Mouse (Mus musculus) heart, embryonic 10.5 days (tissue): Measurements from ENCODE around the gene Haus2. TPM values are rescaled to one million over a fixed set of nuclear protein-coding genes. Genes with fewer than 3 reads are reported as not detected.

Experiments
- DNase-seq: peaks from one replicate; pipeline ENCODE4 v3.0.0-alpha.2; 2017; ENCODE audit warnings: low spot score
- H3K27ac ChIP-seq: fragments of 300-500 bp; sonication (generic); 2 replicates; pipeline ENCODE4 v1.5.1; 2016; ENCODE audit warnings: mild to moderate bottlenecking
- H3K27me3 ChIP-seq: fragments of 300-500 bp; sonication (generic); 2 replicates; pipeline ENCODE4 v1.6.1; 2016; ENCODE audit warnings: mild to moderate bottlenecking; ENCODE audit not compliant: poor library complexity, insufficient read depth, severe bottlenecking
- H3K36me3 ChIP-seq: fragments of 300-500 bp; sonication (generic); 2 replicates; pipeline ENCODE4 v1.6.1; 2016; ENCODE audit warnings: mild to moderate bottlenecking, moderate library complexity
- H3K4me1 ChIP-seq: fragments of 300-500 bp; sonication (generic); 2 replicates; pipeline ENCODE4 v1.6.1; 2016; ENCODE audit warnings: mild to moderate bottlenecking
- H3K4me3 ChIP-seq: fragments of 300-500 bp; sonication (generic); 2 replicates; pipeline ENCODE4 v1.5.1; 2016; ENCODE audit warnings: mild to moderate bottlenecking, moderate library complexity
- H3K9me3 ChIP-seq: fragments of 300-500 bp; sonication (generic); 2 replicates; pipeline ENCODE4 v1.6.1; 2016; ENCODE audit warnings: mild to moderate bottlenecking, moderate library complexity
- WGBS: fragments of 180-500 bp; shearing (Covaris S2); methylation state at CpG from one replicate; pipeline ENCODE4 v1.1.7; 2016; 5-methylcytosine and 5-hydroxymethylcytosine counted together
- polyA plus RNA-seq: library from polyadenylated mRNA; unstranded; fragments of >200 nt; fragmentation: Nextera tagmentation; extraction: Ambion mirVana; gene quantifications from 2 replicates; pipeline ENCODE4 v1.2.1, GENCODE M21; 2016

Haus2 gene
- polyA plus RNA-seq, 1 experiment from 2014 or later, result 28.5 TPM

DNA sequence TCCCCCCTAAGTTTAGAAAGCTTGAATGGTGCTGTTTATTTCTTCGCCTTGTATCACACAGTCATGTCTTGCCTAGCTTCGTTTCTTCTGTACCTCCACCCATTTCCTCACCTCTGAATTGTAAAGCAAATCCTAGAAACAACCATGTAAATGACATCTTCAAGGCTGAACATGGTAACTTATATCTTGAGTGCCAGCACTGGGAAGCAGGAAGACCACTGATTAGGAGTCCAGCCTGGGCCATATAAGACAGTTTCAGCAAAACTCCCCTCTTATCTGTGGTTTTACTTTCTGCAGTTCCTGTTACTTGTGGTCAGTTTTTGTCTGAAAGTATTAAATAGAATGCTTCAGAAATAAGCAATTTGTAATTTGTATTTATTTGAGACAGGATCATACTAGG lies 33.2 kb upstream of the Haus2 start:
- H3K27me3 ChIP-seq, result no peaks in the 10 kb centered on the region
- no peak for DNase-seq

DNA sequence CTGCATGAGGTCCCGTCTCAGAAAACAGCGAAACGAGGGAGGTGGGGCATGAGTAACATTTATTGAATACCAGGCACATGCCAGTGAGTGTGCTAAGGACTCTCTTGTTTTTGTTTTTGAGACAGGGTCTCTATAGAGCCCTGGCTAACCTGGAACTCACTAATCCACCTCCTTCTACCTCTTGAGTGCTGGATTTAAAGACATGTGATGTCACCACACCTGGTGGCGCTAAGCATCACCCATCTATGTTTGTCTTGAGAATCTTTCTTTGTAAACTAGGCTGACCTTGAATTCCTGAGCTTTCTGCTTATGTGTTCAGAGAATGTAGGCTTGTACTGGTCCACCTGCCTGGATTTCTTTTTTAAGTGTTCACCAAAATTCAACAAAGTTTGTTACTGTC lies 31.4 kb upstream of the Haus2 start:
- H3K4me1 ChIP-seq, result peaks cover 3% of the 10 kb centered on the region; the same call in 1 of the 2 replicates
- H3K27ac ChIP-seq, result no peak overlapping the region
- H3K4me3 ChIP-seq, result no peak overlapping the region
- no peaks in the 10 kb centered on the region for H3K36me3 ChIP-seq
- no peaks in the 10 kb centered on the region for H3K27me3 ChIP-seq
- H3K9me3 ChIP-seq, result no peaks in the 10 kb centered on the region
- no peak for DNase-seq
- WGBS, result 84% methylated on average over 4 of the region's 4 CpGs

More for the DNA sequence above, 33.2 kb upstream of the Haus2 start:
- Histone ChIP-seq H3K36me3 (peaks cover 8% of the 10 kb centered on the region; the same call in 1 of the 2 replicates), H3K4me3 (no peak overlapping the region), H3K4me1 (no peaks in the 10 kb centered on the region; the same call in 1 of the 2 replicates), H3K9me3 (no peaks in the 10 kb centered on the region), H3K27ac (no peak overlapping the region)
- whole genome bisulfite sequencing, result 73% methylated on average over 2 of the region's 2 CpGs

DNA sequence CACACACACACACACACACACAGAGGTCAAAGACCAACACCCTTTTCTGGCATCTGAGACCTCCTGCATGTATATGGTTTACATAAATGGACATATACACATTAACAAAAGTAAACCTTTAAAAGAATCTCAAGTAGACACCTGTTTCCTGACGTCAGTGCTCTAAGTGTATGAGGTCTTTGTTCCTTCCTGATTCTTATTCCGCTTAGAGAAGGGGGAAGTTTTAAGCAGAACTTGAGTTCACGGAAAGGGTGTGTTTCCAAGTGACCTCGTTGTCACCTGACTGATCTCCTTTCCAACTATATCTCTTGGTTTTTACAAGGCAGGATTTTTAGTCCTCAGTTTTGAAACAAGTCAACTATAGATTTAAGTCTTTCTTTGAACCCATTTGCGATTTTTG lies 30.9 kb upstream of the Haus2 start:
- Histone ChIP-seq H3K4me1 (peaks cover 3% of the 10 kb centered on the region; the same call in 1 of the 2 replicates), H3K4me3 (no peak overlapping the region), H3K27me3 (no peaks in the 10 kb centered on the region), H3K27ac (no peak overlapping the region), H3K9me3 (no peaks in the 10 kb centered on the region), H3K36me3 (no peaks in the 10 kb centered on the region)
- no peak for DNase-seq
- WGBS, result 76% methylated on average over 5 of the region's 5 CpGs

DNA sequence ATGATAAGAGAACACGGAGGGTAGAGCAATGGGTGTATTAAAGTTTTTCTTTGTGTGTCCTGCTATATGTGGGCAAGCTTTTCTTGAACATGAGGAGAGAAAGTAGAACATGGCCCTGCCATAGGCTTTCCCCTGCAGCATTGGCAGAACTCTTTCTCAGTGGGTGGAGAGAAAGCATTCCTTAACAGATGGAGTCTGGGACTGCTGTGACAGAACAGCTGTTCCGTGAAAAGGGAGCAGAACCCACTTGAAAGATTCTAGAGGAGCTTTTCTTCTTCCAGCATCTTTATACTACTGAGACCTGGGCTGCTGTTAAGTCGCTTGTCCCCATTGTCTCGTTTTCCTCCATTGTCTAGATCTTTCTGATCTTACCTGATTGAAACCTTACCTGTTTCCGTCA lies 19.4 kb upstream of the Haus2 start:
- H3K27ac ChIP-seq, result no peak overlapping the region
- peaks cover 73% of the 10 kb centered on the region for H3K36me3 ChIP-seq
- no peak overlapping the region for H3K4me3 ChIP-seq
- H3K9me3 ChIP-seq, result no peaks in the 10 kb centered on the region
- H3K27me3 ChIP-seq, result no peaks in the 10 kb centered on the region
- H3K4me1 ChIP-seq, result no peaks in the 10 kb centered on the region
- no peak for DNase-seq
- WGBS, result 84% methylated on average over 5 of the region's 5 CpGs

DNA sequence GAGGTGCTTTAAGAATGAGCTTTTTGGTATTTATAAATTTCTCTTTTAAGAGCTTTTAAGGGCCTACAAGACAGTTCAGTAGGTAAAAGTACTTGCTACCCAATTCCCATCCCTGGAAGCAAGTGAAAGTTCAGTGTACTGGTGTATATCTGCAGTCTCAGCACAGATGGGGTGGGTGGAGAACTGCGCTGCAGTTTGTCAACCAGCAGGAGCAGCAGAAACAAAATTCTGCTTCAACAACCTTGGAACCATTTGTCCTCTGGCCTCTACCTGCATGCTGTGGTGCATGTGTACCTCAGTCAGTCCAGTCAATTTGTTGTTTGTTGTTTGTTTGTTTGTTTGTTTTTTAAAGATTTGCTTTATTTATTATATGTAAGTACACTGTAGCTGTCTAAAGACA lies 17.0 kb upstream of the Haus2 start:
- Histone ChIP-seq H3K27me3 (no peaks in the 10 kb centered on the region), H3K4me1 (no peaks in the 10 kb centered on the region), H3K9me3 (no peaks in the 10 kb centered on the region), H3K27ac (no peak overlapping the region), H3K4me3 (no peak overlapping the region), H3K36me3 (peaks cover 74% of the 10 kb centered on the region)
- DNase-seq, result no peak
- WGBS, result 88% methylated on average over 1 of the region's 1 CpGs

DNA sequence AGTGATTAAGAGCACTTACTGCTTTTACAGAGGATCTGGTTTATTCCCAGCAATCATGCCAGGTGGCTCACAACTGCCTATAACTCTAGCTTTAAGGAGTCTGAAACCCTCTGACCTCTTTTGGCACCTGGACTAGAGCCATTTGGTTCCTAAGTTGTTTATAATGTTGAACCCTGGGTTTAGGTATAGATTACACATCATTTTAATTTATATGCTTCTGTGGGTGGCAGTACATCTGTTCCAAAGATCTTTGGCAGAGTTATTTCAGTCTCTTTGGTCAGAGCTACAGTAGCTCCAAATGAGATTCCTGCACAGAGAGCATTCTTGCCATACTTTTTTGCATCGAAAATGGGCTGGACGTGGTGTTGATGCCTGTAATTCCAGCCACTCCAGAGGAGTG lies 11.4 kb upstream of the Haus2 start:
- H3K36me3 ChIP-seq, result peaks cover 85% of the 10 kb centered on the region

DNA sequence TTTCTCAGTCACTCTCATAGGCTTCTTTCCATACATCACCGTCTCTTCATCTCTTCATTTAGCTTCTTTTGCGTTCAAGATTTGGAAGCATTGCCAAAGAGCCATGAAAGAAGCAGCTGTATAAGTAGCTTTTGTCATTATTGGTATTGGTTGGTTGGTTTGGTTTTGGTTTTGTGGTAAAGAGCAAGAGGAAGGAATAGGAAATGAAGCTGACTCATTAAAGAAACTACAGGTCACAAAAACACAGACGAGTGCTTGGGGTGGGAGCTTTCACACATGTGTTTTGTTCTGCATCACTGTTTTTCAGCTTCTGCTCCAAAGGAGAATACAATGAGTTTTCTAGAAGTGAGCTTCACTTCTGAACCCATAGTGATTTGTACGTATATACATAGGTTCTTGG lies 9.7 kb upstream of the Haus2 start:
- H3K4me1 ChIP-seq, result no peaks in the 10 kb centered on the region
- H3K36me3 ChIP-seq, result peaks cover 75% of the 10 kb centered on the region
- no peaks in the 10 kb centered on the region for H3K9me3 ChIP-seq
- H3K4me3 ChIP-seq, result no peak overlapping the region
- no peak for DNase-seq
- H3K27me3 ChIP-seq, result no peaks in the 10 kb centered on the region
- WGBS, result 89% methylated on average over 4 of the region's 4 CpGs
- H3K27ac ChIP-seq, result no peak overlapping the region

More for the DNA sequence above, 11.4 kb upstream of the Haus2 start:
- Histone ChIP-seq H3K4me3 (no peak overlapping the region), H3K4me1 (no peaks in the 10 kb centered on the region), H3K27ac (no peak overlapping the region), H3K9me3 (no peaks in the 10 kb centered on the region), H3K27me3 (no peaks in the 10 kb centered on the region)
- WGBS, result 89% methylated on average over 2 of the region's 2 CpGs
- DNase-seq, result no peak

DNA sequence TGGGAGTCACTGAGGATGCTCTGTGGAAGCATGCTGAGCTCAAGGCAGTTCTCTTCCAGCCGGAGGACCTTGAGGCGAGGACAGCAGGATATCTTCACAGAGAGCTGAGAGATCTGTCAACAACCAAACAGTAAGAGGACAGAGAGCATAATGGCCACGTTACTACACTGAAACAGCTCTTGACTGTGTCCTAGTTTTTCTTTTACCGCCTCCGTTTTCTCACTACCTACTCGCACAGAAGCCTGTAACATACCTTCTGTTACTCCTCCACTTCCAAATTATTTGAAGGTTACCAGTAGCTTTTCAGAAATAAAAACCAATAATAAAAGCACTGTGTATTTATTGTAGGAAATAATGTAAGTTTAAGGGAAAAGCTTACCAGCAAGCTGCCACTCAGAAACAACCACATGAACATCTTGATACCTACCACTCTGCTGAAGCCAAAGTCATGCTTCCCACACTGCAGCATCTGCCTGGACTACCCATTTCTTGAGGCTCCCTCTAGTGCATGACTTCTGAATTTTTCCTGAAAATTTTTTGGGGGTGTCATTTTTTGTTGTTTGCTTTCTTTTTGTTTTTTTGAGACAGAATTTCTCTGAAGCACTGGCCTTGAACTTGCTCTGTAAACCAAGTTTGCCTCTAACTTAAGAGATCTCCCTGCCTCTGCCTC lies 3.0 kb upstream of the Haus2 start:
- WGBS, result 69% methylated on average over 6 of the region's 6 CpGs
- H3K9me3 ChIP-seq, result no peaks in the 10 kb centered on the region
- no peak overlapping the region for H3K27ac ChIP-seq
- no peaks in the 10 kb centered on the region for H3K27me3 ChIP-seq
- peaks cover 20% of the 10 kb centered on the region for H3K4me1 ChIP-seq
- DNase-seq, result no peak
- H3K4me3 ChIP-seq, result no peak overlapping the region
- H3K36me3 ChIP-seq, result peaks cover 16% of the 10 kb centered on the region

DNA sequence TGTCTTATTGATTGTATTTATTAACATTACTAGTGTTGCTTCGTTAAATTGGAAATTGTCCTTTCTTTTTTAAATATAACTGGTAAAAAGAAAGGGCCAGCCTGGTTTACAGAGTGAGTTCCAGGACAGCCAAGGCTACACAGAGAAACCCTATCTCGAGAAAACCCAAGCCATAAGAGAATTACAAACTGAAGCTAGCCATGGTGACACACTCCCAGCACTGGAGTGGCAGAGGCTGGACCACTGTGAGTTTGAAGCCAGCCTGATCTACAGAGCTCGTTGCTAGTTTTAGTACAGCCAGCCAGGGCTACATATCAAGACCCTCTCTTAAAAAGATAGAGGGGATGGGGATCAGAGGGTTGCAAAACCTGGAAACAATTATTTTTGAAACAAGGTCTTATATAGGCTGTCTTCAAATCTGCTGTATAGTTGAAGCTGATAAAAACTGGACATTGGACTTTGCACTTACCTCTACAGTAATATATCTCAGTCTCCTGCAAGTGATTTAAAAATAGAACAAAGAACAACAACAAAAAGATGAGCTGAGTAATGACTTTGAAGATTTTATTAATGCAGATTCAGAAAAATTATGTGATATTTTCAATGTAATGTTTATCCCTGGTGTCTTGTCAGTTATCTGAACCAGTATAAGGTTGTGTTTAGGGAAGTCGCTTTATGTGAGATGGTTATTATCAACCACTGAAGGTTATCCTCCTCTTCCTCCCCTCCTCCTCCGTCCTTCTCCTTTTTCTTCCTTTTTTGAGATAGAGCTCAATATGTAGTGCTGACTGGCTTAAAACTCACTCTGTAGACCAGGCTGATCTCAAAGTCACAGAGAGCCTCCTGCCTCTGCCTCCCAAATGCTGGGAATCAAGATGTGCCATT lies 7.3 kb downstream of the Haus2 start:
- Histone ChIP-seq H3K27me3 (no peaks in the 10 kb centered on the region), H3K9me3 (no peaks in the 10 kb centered on the region), H3K4me3 (no peak overlapping the region), H3K27ac (no peak overlapping the region), H3K4me1 (no peaks in the 10 kb centered on the region), H3K36me3 (peaks cover 66% of the 10 kb centered on the region)
- 91% methylated on average over 5 of the region's 5 CpGs for WGBS
- DNase-seq, result no peak

- no peak overlapping the region for H3K4me3 ChIP-seq
- H3K27me3 ChIP-seq, result no peaks in the 10 kb centered on the region
- WGBS, result 96% methylated on average over 1 of the region's 1 CpGs
- H3K36me3 ChIP-seq, result peaks cover 51% of the 10 kb centered on the region
- no peak for DNase-seq
- no peaks in the 10 kb centered on the region for H3K9me3 ChIP-seq
- no peaks in the 10 kb centered on the region for H3K4me1 ChIP-seq
- no peak overlapping the region for H3K27ac ChIP-seq
Measured at GRCm38 (mm10) chr2:120619538-120619937, 10.4 kb downstream of the Haus2 start.

DNA sequence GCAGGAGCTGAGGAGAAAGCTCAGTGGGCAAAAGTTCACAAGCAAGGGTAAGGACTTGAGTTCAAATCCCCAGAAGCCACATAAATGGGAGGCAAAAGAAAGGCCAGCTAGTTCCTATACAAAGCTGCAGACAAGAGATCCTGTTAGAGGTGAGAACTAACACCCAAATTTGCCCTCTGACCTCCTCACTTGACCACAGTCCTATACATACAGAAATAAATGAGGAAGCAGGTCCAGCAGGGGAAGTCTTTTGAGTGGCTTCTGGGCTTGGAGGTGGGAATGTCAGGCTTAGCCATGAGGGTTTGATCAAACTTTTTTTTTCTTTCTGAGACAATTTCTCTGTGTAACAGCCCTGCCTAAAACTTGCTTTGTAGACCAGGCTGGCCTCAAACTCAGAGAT lies 13.7 kb downstream of the Haus2 start:
- Histone ChIP-seq H3K9me3 (no peaks in the 10 kb centered on the region), H3K4me1 (no peaks in the 10 kb centered on the region), H3K27ac (no peak overlapping the region), H3K27me3 (no peaks in the 10 kb centered on the region), H3K4me3 (no peak overlapping the region), H3K36me3 (peaks cover 23% of the 10 kb centered on the region)
- no peak for DNase-seq

DNA sequence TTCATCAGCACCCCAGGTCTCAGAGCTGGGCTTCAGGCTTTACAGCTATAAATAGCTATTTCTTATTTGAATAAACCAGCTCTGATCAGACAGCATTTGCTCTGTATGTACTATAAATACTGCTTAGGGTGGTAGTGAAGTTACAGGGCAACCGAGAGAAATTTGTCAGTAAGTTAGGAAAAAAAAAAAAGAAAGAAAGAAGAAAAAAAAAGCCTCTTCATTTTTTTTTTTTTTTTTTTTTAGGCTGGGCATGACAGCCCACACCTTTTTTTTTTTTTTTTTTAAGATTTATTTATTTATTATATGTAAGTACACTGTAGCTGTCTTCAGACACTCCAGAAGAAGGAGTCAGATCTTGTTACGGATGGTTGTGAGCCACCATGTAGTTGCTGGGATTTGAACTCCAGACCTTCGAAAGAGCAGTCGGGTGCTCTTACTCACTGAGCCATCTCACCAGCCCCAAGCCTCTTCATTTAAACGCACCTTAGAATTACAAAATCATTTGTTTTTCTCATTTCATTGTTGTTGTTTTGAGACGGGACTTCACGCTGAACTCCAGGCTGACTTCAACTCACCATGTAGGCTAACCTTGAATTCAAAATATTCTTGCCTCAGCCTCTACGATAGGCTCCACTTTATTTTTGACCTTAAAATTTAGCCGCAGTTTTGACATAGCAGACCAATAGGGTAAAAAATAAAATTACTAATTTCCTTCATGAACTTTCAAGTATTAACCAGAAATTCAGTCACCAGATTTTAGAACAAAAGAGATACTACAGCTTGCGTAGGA lies 19.1 kb downstream of the Haus2 start:
- no peaks in the 10 kb centered on the region for H3K9me3 ChIP-seq
- peaks cover 15% of the 10 kb centered on the region; the same call in 1 of the 2 replicates for H3K4me1 ChIP-seq
- 28% methylated on average over 10 of the region's 10 CpGs for WGBS
- no peak for DNase-seq
- peak overlapping the region; percentile 81; the same call in 1 of the 2 replicates for H3K27ac ChIP-seq
- H3K36me3 ChIP-seq, result 0 out of 2 replicates have a peak, but pooled peaks cover 2% of the 10 kb centered on the region
- H3K4me3 ChIP-seq, result peak overlapping the region; percentile 72
- no peaks in the 10 kb centered on the region for H3K27me3 ChIP-seq
